Mouse (Mus musculus) right cerebral cortex, adult 2 months (tissue): ENCODE measurements around the gene Rsl1d1.

Source experiments
- DNase-seq, 2 experiments: peaks; one replicate each; pipeline ENCODE4 v3.0.0; 2021 to 2022; ENCODE audit warnings: low spot score in 2 of 2

Rsl1d1 gene

GRCm38 (mm10) chr16:11202571-11203554, at the start of gene Rsl1d1:
TSS of gene Rsl1d1 (minus strand) at chr16:11203331.
- DNase-seq, result peak; percentile 90 to 95

DNA sequence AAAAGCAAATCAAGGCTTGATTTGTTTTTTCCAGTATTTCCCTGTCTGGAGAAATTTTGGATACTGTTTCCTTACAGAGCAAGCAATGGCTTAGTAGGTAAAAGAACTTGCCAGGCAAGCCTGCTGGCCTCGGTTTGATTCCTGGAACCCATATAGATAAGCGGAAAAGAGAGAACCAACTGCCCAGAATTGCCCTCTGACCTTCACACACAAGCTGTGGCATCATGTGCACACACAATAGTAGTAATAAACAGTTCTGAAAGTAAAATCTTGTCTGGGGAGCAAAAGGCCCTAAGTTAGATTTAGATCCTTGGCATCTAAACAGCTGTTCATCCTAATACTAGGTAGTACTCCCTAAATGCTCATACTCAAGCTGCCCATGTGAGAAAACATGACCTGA, 44.7 kb upstream of the Rsl1d1 start:
- no peak for DNase-seq

GRCm38 (mm10) chr16:11245767-11246166, 42.6 kb upstream of the Rsl1d1 start:
- no peak for DNase-seq

DNA sequence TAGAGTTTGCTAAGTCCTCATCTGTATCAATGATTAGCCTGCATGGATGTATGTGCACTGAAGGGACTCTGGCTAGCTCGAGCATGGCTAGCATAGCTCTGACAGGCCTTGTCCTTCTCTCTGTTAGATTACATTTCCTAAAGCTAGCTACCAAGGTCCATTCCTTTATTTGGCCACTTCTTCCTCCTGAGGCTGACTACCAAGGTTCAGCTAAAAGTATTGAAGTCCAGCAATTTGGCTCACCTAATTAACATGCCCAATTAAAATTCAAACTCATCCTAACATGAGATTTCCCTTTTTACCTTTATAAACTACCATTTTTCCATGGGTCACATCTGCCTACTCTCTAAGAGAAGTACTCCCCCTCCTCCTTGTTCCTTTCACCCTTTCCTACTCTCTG, 39.3 kb upstream of the Rsl1d1 start:
- DNase-seq, result no peak

DNA sequence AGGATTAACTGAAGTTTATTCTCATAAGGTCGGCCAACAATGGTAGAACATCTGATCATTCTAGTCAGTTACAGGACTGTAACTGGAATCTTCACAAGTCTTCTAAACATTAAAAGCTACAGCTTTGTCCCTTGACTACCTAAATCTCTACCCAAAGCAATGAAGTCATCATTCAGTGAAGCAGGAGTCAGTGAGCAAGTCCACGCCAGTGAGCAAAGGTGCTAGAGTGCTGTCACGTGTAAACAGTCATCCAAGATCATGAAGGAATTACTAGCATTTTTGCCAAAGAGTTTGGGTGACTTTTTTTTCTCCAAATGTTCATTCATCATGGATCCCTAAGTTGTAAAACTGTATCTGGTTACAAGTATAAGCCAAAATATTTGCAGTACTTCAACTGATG, 14.7 kb upstream of the Rsl1d1 start:
- no peak for DNase-seq

DNA sequence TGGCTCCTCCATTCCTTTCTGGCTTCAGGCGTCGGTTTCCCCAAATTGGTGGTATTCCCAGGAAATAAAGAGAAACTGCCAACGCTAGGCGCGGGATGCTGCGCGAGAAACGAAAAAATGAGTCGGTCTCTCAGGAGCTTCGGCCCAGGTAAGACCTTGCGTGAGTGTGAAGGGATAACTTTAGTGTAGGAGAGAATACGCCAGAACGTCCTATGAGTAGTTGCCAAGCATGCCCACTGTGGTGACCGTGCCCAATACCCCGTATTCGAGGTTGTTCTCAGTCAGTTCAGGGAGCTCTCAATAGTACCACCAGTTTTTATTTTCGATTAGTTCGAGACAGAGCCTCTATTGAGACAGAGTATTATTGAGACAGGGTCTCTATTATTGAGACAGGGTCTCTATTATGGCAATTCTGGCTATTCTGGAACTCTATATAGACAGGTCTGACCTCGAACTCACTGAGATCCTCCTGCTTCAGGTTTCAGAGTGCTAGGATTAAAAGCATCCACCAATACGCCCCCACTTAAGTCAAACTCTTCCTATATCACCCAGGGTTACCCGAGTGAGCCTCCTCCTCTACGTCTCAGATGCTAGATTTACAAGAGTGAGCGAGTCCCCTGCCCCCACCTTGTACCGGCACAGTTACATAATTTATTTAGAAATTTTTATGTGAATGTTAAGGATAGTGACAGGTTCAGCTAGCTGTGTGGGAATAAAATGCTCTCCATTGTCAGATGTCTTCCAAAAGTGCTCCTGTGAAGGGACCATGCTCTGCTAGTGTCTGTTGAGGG, 664 bp upstream of the Rsl1d1 start:
- peak in 1 of 2 experiments; percentile 7 for DNase-seq

DNA sequence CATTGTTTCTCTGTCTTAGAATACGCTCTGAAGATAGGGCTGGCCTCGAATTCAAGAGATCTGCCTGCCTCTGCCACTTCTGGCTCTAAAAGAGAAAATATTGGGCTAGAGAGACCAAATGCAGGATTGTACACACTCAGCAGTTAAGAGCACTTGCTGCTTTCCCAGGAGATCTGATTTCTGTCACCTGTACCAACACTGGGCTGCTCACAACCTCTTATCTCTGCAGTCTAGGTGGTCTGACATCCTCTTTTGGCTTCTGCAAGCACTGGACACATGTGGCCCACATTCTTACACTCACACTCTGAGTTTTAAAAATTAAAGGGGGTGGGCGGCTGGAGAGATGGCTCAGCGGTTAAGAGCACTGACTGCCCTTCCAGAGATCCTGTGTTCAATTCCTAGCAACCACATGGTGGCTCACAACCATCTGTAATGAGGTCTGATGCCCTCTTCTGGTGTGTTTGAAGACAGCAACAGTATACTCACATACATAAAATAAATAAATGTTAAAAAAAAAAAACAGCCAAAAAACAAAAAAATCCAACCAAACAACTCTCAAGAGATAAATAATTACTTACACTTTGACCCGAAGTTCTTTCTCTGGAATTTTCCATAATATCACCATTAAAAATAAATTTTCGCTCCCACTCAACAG, 1.3 kb downstream of the Rsl1d1 start:
- DNase-seq, result no peak

DNA sequence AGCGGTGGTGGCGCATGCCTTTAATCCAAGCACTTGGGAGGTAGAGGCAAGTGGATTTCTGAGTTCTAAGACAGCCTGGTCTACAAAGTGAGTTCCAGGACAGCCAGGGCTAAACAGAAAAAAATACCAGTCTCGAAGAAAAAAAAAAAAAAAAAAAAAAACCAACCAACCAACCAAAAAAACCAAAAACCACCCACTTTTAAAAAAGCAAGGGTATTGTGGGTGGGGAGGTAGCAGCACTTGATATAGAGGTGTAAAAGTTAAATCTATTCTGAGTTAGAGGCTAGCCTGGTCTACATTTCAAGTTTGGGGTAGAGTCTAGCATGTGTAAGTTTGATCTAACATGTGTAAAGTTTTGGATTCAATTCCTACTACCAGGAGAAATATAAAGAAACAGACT, 2.9 kb downstream of the Rsl1d1 start:
- DNase-seq, result no peak

DNA sequence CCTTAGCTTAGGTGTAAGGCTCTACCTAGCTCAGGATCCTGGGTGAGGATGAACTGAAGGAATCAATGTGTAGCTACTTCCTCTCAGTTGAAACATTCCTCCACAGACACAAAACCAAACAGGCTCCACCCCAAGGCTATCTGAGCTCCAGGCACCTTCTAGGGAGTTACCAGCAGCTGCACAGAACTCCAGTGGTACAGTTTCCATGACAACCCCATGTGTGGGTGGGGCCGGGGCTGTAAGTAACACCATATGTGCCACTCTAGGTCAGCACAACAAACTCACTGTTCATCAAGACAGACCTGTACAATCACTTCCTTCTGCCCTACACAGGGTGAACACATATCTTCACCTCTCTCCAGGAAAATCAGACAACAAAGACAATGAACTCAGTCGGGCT, 4.7 kb downstream of the Rsl1d1 start:
- DNase-seq, result no peak

- DNase-seq, result no peak
Observed at GRCm38 (mm10) chr16:11197052-11197451, 6.1 kb downstream of the Rsl1d1 start.

GRCm38 (mm10) chr16:11193231-11193630, 9.9 kb downstream of the Rsl1d1 start:
- no peak for DNase-seq

GRCm38 (mm10) chr16:11190150-11190549, 13.0 kb downstream of the Rsl1d1 start:
- DNase-seq, result peak; percentile 44 to 53

- DNase-seq, result no peak
Observed at GRCm38 (mm10) chr16:11177404-11177803, 25.7 kb downstream of the Rsl1d1 start.

GRCm38 (mm10) chr16:11176884-11177244, 26.3 kb downstream of the Rsl1d1 start:
- no peak for DNase-seq

DNA sequence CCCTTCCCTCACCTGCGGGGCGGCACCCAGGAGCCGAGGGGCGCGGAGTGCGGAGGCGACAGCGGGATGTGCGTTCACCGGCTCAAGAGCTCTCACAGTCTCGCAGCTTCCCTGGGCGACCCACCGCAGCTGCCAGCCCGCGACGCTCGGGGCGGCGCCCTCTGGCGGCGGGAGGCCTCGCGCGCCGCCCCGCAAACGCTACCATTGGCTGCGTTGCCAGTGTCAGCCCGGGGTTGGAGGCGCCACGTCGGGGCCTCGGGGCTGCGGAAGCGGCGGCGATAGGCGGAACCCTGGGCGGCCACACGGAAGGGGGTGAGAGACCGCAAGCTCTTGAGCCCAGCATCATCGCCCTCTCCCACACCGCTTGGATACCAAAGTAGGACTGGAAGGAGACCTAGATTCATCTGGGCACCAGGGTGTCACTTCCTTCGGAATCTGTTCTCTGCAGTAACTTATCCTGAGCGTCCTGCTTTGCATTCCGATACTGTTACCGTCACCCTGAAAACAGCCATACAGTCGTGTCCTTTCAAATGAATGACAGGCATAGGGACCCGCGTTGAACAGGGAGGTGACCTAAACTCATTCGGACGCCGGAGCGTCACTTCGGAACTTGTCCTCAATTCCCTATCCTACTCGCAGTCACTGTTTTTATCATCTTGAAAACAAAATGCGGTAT, 26.8 kb downstream of the Rsl1d1 start, which contains the start of gene Zc3h7a:
TSS of gene Zc3h7a (minus strand) at position 186 of the 676 bp plus-strand sequence.
- DNase-seq, result peak; percentile 89

DNA sequence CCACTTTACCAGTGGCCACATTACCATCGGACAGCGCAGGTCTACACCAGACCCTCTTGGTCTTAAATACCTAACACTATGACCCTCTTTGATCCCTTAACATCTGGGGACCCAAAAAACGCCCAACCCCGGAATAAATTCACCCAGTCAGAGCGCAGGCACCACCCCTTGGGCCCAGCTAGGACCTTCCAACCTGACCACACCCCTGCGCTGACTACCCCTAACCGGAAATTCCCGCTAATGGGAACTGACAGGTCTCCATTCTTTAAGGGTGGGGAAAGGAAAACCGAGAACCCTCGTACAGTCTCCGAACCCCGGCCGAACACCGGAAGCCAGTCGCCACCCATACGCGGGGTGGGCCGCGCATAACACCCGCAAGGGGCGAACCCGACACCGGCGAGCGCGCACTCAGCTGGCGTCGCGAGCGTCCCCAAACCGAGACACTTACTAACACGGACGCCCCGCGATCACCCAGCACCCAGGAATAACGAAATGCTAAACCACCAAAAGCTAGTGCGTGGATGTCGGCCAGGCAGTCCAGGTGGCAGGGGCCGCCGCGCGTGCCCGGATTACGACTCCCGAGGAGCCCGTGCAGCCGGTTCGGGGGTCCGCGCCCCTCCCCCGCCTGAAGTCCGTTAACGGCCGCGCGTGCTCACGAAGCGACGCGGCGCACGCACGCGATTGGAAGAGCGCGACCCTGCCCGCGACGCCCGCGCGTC, 27.5 kb downstream of the Rsl1d1 start:
- peak; percentile 40 to 61 for DNase-seq

GRCm38 (mm10) chr16:11175100-11175488, 28.0 kb downstream of the Rsl1d1 start:
- DNase-seq, result no peak

- peak; percentile 55 to 60 for DNase-seq
Observed at GRCm38 (mm10) chr16:11174671-11175081, 28.5 kb downstream of the Rsl1d1 start.

DNA sequence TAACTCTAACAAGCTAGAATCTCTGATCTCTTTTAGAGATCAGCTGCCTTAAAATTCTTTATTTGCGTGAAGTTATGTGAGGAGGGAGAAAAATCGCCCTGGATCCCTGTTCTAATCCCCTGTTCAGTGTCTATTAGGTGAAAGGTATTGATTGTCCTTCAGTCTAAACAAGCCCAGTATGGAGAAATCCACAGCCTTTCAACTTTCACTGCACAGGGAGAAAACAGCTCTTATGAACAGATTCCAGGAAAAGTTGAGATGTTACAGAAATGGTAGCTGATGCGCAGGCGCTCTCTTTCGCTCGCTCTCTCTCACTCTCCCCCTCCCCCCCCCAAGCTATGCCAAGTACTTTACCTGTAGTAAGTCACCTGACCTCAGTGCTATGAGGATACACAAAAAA, 31.5 kb downstream of the Rsl1d1 start:
- no peak for DNase-seq

GRCm38 (mm10) chr16:11166431-11166830, 36.7 kb downstream of the Rsl1d1 start:
- DNase-seq, result peak; percentile 34 to 40
